ENCODE assay signal across 21 mouse cellular contexts in the genomic region with DNA sequence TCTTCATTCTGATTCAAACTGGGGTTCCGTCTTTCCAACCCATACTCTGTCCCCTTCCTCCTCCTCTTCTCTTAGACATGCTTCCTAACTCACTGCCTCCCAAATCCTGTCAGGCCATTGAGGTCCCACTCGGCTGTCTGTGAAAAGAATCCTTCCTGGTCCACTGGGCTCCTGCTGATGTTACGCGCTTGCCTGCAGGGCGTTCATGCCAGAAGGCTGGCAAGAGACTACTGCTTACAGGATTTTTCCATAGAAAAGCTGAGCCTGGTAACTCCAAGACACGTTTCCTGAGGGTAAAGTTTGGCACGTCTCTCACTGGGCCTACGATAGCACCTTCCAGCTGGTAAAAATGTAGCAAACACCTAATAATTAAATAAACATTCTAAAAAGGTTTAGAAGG. TPM values are rescaled to one million over a fixed set of nuclear protein-coding genes. Genes with fewer than 3 reads are reported as not detected.
A peak's percentile ranks its signal among the peaks of the same experiment; 100 is the strongest.
DNase-seq lines count a peak whose midpoint lies in the region; ATAC-seq and TF ChIP-seq lines count a peak whose summit lies in the region.
"Had no signal": no experiment of that assay in that cellular context is flagged by ENCODE, and none has a peak within 500 bp of the region (broad histone marks: within the 10 kb centered on the region; RNA-seq: fewer than 3 reads in every experiment).

No protein-coding gene starts in this region.

- no peak overlapping the region for H3K27ac ChIP-seq in forebrain, embryonic 11.5 days (ENCODE audit: low read depth, low read length)
- H3K27ac ChIP-seq in forebrain, embryonic 13.5 days = no peak overlapping the region
- H3K27ac ChIP-seq in layer of hippocampus, adult 2 months = peak overlapping the region; percentile 11; the same call in 1 of the 2 replicates
- H3K27ac ChIP-seq in brown adipose tissue, adult 24 weeks (replicated peaks; ENCODE audit: low read depth, low read length) = peak overlapping the region; percentile 44
- H3K27ac ChIP-seq: embryonic facial prominence, embryonic 15.5 days; forebrain, embryonic 12.5 days; hindbrain, embryonic 12.5 days had no signal

- H3K36me3 ChIP-seq in forebrain, embryonic 11.5 days (ENCODE audit: control insufficient read depth, insufficient read depth, low read length) = no peaks in the 10 kb centered on the region
- H3K36me3 ChIP-seq in forebrain, embryonic 13.5 days (ENCODE audit: poor library complexity, severe bottlenecking) = no peaks in the 10 kb centered on the region
- H3K36me3 ChIP-seq: embryonic facial prominence, embryonic 15.5 days; forebrain, embryonic 12.5 days; heart, embryonic 12.5 days; hindbrain, embryonic 12.5 days had no signal

- no peaks in the 10 kb centered on the region for H3K9me3 ChIP-seq in forebrain, embryonic 11.5 days (ENCODE audit: control insufficient read depth, low read length)
- H3K9me3 ChIP-seq in forebrain, embryonic 13.5 days (replicated peaks) = no peaks in the 10 kb centered on the region
- H3K9me3 ChIP-seq: embryonic facial prominence, embryonic 15.5 days; forebrain, embryonic 12.5 days; heart, embryonic 12.5 days; hindbrain, embryonic 12.5 days had no signal

- no peak for ATAC-seq in forebrain, embryonic 11.5 days (replicated peaks; ENCODE audit: low FRiP score)
- no peak for ATAC-seq in forebrain, embryonic 13.5 days
- ATAC-seq: hindbrain, embryonic 16.5 days; inflammation-experienced regulatory T-cells, adult 6 months; intestine, postnatal 0 days had no signal

- H3K4me3 ChIP-seq in forebrain, embryonic 11.5 days (ENCODE audit: low read depth, low read length) = no peak overlapping the region
- H3K4me3 ChIP-seq in forebrain, embryonic 13.5 days = no peak overlapping the region
- H3K4me3 ChIP-seq in layer of hippocampus, adult 2 months = no peak overlapping the region
- H3K4me3 ChIP-seq in brown adipose tissue, adult 24 weeks (ENCODE audit: insufficient read depth, low read depth, low read length) = no peak overlapping the region
- H3K4me3 ChIP-seq: embryonic facial prominence, embryonic 15.5 days; erythroblast, embryonic 14.5 days; forebrain, embryonic 12.5 days; heart, embryonic 12.5 days; hindbrain, embryonic 12.5 days had no signal

- 72% methylated on average over 8 of the region's 8 CpGs for WGBS in forebrain, embryonic 11.5 days
- 73% methylated on average over 8 of the region's 8 CpGs for WGBS in forebrain, embryonic 13.5 days

- H3K4me1 ChIP-seq in forebrain, embryonic 11.5 days (replicated peaks; ENCODE audit: control insufficient read depth, insufficient read depth, low read length) = peaks cover 5% of the 10 kb centered on the region; the same call in 1 of the 2 replicates
- H3K4me1 ChIP-seq in forebrain, embryonic 13.5 days = peaks cover 30% of the 10 kb centered on the region
- H3K4me1 ChIP-seq in brown adipose tissue, adult 24 weeks (ENCODE audit: control insufficient read depth, insufficient read depth, insufficient read length, low read length) = peaks cover 31% of the 10 kb centered on the region

- H3K4me2 ChIP-seq in forebrain, embryonic 11.5 days (ENCODE audit: low read depth, low read length, severe bottlenecking) = no peak overlapping the region
- H3K4me2 ChIP-seq in forebrain, embryonic 13.5 days = no peak overlapping the region
- H3K4me2 ChIP-seq: embryonic facial prominence, embryonic 15.5 days; forebrain, embryonic 12.5 days; heart, embryonic 12.5 days; hindbrain, embryonic 12.5 days had no signal

- H3K27me3 ChIP-seq in forebrain, embryonic 11.5 days (ENCODE audit: control insufficient read depth, insufficient read depth, low read length) = no peaks in the 10 kb centered on the region; the same call in 1 of the 2 replicates
- H3K27me3 ChIP-seq in forebrain, embryonic 13.5 days = no peaks in the 10 kb centered on the region
- H3K27me3 ChIP-seq: embryonic facial prominence, embryonic 15.5 days; heart, embryonic 12.5 days had no signal

- intact Hi-C loops in left cerebral cortex, postnatal 25 days (cut with DNase I) = no loop called here

- no peak for TF ChIP-seq CTCF in layer of hippocampus, adult 2 months (conservative IDR thresholded peaks at IDR 0.05)
- no peak for TF ChIP-seq CTCF in brain, embryonic 14.5 days (IDR thresholded peaks at IDR 0.05; ENCODE audit: borderline replicate concordance, extremely low read depth, insufficient read depth, insufficient read length)

- TF ChIP-seq POLR2A in brain, embryonic 14.5 days (IDR thresholded peaks at IDR 0.05; ENCODE audit: borderline replicate concordance, extremely low read depth, insufficient read depth, insufficient read length, poor library complexity, severe bottlenecking) = no peak

- H3K9ac ChIP-seq in forebrain, embryonic 11.5 days (ENCODE audit: low read length) = no peak overlapping the region
- H3K9ac ChIP-seq in forebrain, embryonic 13.5 days = no peak overlapping the region
- H3K9ac ChIP-seq: embryonic facial prominence, embryonic 15.5 days; forebrain, embryonic 12.5 days; heart, embryonic 12.5 days; hindbrain, embryonic 12.5 days had no signal

- peak; percentile 29 for DNase-seq in forebrain, embryonic 11.5 days (ENCODE audit: low spot score)
- DNase-seq in layer of hippocampus, adult 2 months (ENCODE audit: low spot score in 2 of 2) = no peak
- no peak for DNase-seq in layer of hippocampus, postnatal 25 days (ENCODE audit: extremely low spot score in 1 of 2, low spot score in 1 of 2)
- DNase-seq in brain, embryonic 14.5 days (ENCODE audit: low read depth) = peak; percentile 38
- DNase-seq in left cerebral cortex, postnatal 25 days (ENCODE audit: low spot score in 2 of 2) = no peak
- DNase-seq: adrenal gland, adult 2 months; adrenal gland, postnatal 25 days; cerebellum, adult 11 months; cerebellum, adult 9-11 months; cerebellum, postnatal 36 days; heart, postnatal 36 days had no signal

RNA-seq across cellular contexts. Expression of a gene that starts 36.5 kb away (rescaled TPM):
- 17.0 and 19.9 TPM in 2 replicates for polyA plus RNA-seq in forebrain, embryonic 11.5 days (2014; fragmentation: Nextera tagmentation; extraction: Ambion mirVana)
- polyA plus RNA-seq in forebrain, embryonic 13.5 days (2015; fragmentation: Nextera tagmentation; extraction: Ambion mirVana) = 16.5 and 19.2 TPM in 2 replicates
- total RNA-seq in layer of hippocampus, adult 2 months (2021) = 10 to 100 TPM; 85.1 to 86.0 TPM
- total RNA-seq in layer of hippocampus, postnatal 25 days (2021) = 10 to 100 TPM; 66.9 to 79.0 TPM
- 19.3 and 40.7 TPM in 2 replicates for polyA plus RNA-seq in brain, embryonic 14.5 days (2012; rRNA removed)
- polyA plus RNA-seq in brown adipose tissue, adult 24 weeks (2012; ENCODE audit: insufficient read depth, insufficient read length, missing spikeins) = 52.5 and 54.2 TPM in 2 replicates
- 100 to 1,000 TPM; 106 to 113 TPM for total RNA-seq in left cerebral cortex, postnatal 25 days (2021)

Comparison
In these comparisons a context has a peak if more than half of its experiments do, and no peak if none do; other contexts are left out.
1. DNase-seq: peak in forebrain, embryonic 11.5 days (single experiment) and brain, embryonic 14.5 days (single experiment); none in layer of hippocampus, adult 2 months (0 of 2), layer of hippocampus, postnatal 25 days (0 of 2) and left cerebral cortex, postnatal 25 days (0 of 2).
2. H3K27ac ChIP-seq: peak in layer of hippocampus, adult 2 months (single experiment) and brown adipose tissue, adult 24 weeks (single experiment); none in forebrain, embryonic 11.5 days (single experiment) and forebrain, embryonic 13.5 days (single experiment).